Mouse (Mus musculus): Measurements from ENCODE around the gene Serpina1b. TPM values are rescaled to one million over a fixed set of nuclear protein-coding genes. Genes with fewer than 3 reads are reported as not detected.
"Not testable (repeated sequence)": the region's sequence is repeated elsewhere in the genome, so short reads cannot be mapped to it uniquely, and the experiment has no call there.

The Serpina1b gene
- polyA plus RNA-seq, 1 experiment from 2014 or later = not detected

GRCm38 (mm10) chr12:103760316-103760715, 69.9 kb downstream of the Serpina1b start:
- H3K4me3 ChIP-seq; H3K27me3 ChIP-seq (replicated peaks); H3K36me3 ChIP-seq (replicated peaks); H3K4me2 ChIP-seq; H3K4me1 ChIP-seq; H3K9me3 ChIP-seq; ATAC-seq (replicated peaks); H3K27ac ChIP-seq; H3K9ac ChIP-seq: not testable (repeated sequence)
- WGBS = 92% methylated on average over 3 of the region's 3 CpGs

GRCm38 (mm10) chr12:103745957-103746356, 84.2 kb downstream of the Serpina1b start:
- H3K4me2 ChIP-seq; H3K9ac ChIP-seq; H3K36me3 ChIP-seq (replicated peaks); ATAC-seq (replicated peaks); H3K27me3 ChIP-seq (replicated peaks); H3K4me3 ChIP-seq; H3K4me1 ChIP-seq; H3K27ac ChIP-seq; H3K9me3 ChIP-seq: not testable (repeated sequence)
- 89% methylated on average over 5 of the region's 5 CpGs for WGBS

- H3K27me3 ChIP-seq (replicated peaks); H3K36me3 ChIP-seq (replicated peaks); H3K4me2 ChIP-seq; H3K9ac ChIP-seq; H3K27ac ChIP-seq; H3K4me1 ChIP-seq; H3K4me3 ChIP-seq; ATAC-seq (replicated peaks); H3K9me3 ChIP-seq: not testable (repeated sequence)
- whole genome bisulfite sequencing = 90% methylated on average over 6 of the region's 6 CpGs
Measured at GRCm38 (mm10) chr12:103737791-103738580, 92.2 kb downstream of the Serpina1b start.

GRCm38 (mm10) chr12:103735566-103735965, 94.6 kb downstream of the Serpina1b start:
- not testable (repeated sequence) for H3K9ac ChIP-seq; H3K4me3 ChIP-seq; H3K27me3 ChIP-seq (replicated peaks); H3K9me3 ChIP-seq; H3K27ac ChIP-seq; H3K4me1 ChIP-seq; ATAC-seq (replicated peaks); H3K36me3 ChIP-seq (replicated peaks); H3K4me2 ChIP-seq
- WGBS = 87% methylated on average over 4 of the region's 4 CpGs

DNA sequence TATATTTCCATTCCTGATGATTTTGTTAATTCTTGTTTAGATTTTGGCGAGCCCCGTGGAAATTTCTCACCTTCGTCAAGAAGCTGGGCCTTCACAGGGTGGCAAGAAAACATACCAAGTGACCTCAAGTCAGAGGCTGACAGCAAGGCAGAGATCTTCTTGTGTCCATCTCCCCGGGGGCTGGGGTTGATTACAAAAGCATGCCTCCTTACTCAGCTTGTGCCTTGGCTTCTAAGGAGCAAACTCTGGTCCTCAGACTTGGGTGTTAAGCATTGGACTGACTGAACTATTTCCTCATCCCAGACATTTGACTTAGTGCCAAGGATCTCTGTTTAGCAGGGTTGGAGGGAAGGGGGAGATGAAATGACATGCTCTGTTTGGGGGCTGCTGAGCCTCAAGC, 95.1 kb downstream of the Serpina1b start:
- not testable (repeated sequence) for H3K4me2 ChIP-seq; H3K9ac ChIP-seq; H3K9me3 ChIP-seq; ATAC-seq (replicated peaks); H3K4me1 ChIP-seq; H3K27me3 ChIP-seq (replicated peaks); H3K27ac ChIP-seq; H3K36me3 ChIP-seq (replicated peaks); H3K4me3 ChIP-seq
- WGBS = 85% methylated on average over 4 of the region's 4 CpGs

GRCm38 (mm10) chr12:103711537-103711936, 118.6 kb downstream of the Serpina1b start:
- Histone ChIP-seq H3K4me1 (no peaks in the 10 kb centered on the region), H3K27me3 (replicated peaks) (no peaks in the 10 kb centered on the region), H3K27ac (no peak overlapping the region), H3K4me3 (no peak overlapping the region), H3K36me3 (replicated peaks) (no peaks in the 10 kb centered on the region), H3K9me3 (no peaks in the 10 kb centered on the region), H3K9ac (no peak overlapping the region), H3K4me2 (no peak overlapping the region)
- ATAC-seq (replicated peaks) = no peak
- WGBS = 85% methylated on average over 3 of the region's 3 CpGs

GRCm38 (mm10) chr12:103710405-103710804, 119.8 kb downstream of the Serpina1b start:
- H3K4me2 ChIP-seq = no peak overlapping the region
- no peaks in the 10 kb centered on the region for H3K27me3 ChIP-seq (replicated peaks)
- H3K36me3 ChIP-seq (replicated peaks) = no peaks in the 10 kb centered on the region
- H3K9ac ChIP-seq = no peak overlapping the region
- ATAC-seq (replicated peaks) = no peak
- H3K4me1 ChIP-seq = no peaks in the 10 kb centered on the region
- no peak overlapping the region for H3K4me3 ChIP-seq
- H3K27ac ChIP-seq = no peak overlapping the region
- no peaks in the 10 kb centered on the region for H3K9me3 ChIP-seq
- 81% methylated on average over 1 of the region's 1 CpGs for WGBS

GRCm38 (mm10) chr12:103706113-103706512, 124.1 kb downstream of the Serpina1b start:
- Histone ChIP-seq H3K27ac (no peak overlapping the region), H3K4me1 (no peaks in the 10 kb centered on the region), H3K36me3 (replicated peaks) (no peaks in the 10 kb centered on the region), H3K27me3 (replicated peaks) (no peaks in the 10 kb centered on the region), H3K4me3 (no peak overlapping the region), H3K9ac (no peak overlapping the region), H3K9me3 (no peaks in the 10 kb centered on the region), H3K4me2 (no peak overlapping the region)
- ATAC-seq (replicated peaks) = no peak
- 85% methylated on average over 4 of the region's 4 CpGs for WGBS

DNA sequence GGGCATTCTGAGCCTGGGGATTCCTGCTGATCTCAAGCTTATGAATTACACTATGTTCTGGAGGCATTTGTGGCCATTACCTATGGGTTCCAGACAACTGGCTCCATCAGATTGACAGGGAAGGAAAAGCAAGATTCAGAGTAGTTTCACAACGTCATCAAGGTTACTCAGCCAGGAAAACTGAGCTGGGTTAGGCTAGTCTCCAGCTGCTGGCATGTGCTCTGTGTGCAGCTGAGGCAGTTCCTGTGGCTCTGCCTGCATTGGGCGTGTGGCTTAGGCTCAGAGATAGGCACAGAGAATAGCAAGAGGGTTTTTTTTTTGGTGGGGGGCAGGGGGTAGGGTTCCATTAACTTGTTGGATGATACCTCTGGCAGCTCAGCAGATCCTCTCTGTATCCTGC, 124.6 kb downstream of the Serpina1b start:
- H3K9me3 ChIP-seq = no peaks in the 10 kb centered on the region
- no peak overlapping the region for H3K4me2 ChIP-seq
- no peaks in the 10 kb centered on the region for H3K4me1 ChIP-seq
- H3K36me3 ChIP-seq (replicated peaks) = no peaks in the 10 kb centered on the region
- H3K9ac ChIP-seq = no peak overlapping the region
- H3K27me3 ChIP-seq (replicated peaks) = no peaks in the 10 kb centered on the region
- no peak for ATAC-seq (replicated peaks)
- H3K4me3 ChIP-seq = no peak overlapping the region
- 69% methylated on average over 2 of the region's 2 CpGs for WGBS
- no peak overlapping the region for H3K27ac ChIP-seq

GRCm38 (mm10) chr12:103700144-103700750, 129.9 kb downstream of the Serpina1b start:
- Histone ChIP-seq H3K4me1 (no peaks in the 10 kb centered on the region), H3K27me3 (replicated peaks) (no peaks in the 10 kb centered on the region), H3K4me2 (no peak overlapping the region), H3K36me3 (replicated peaks) (no peaks in the 10 kb centered on the region), H3K9ac (no peak overlapping the region), H3K4me3 (no peak overlapping the region), H3K9me3 (no peaks in the 10 kb centered on the region), H3K27ac (no peak overlapping the region)
- 82% methylated on average over 4 of the region's 4 CpGs for WGBS
- no peak for ATAC-seq (replicated peaks)

- H3K36me3 ChIP-seq (replicated peaks) = no peaks in the 10 kb centered on the region
- H3K4me1 ChIP-seq = no peaks in the 10 kb centered on the region
- H3K4me3 ChIP-seq = no peak within 1 kb of the TSS
- 88% methylated on average over 8 of the region's 8 CpGs for WGBS
- no peak within 1 kb of the TSS for H3K4me2 ChIP-seq
- no peak within 1 kb of the TSS for H3K27ac ChIP-seq
- H3K9ac ChIP-seq = no peak within 1 kb of the TSS
- no peaks in the 10 kb centered on the region for H3K9me3 ChIP-seq
- no peaks in the 10 kb centered on the region for H3K27me3 ChIP-seq (replicated peaks)
- no peak for ATAC-seq (replicated peaks)
Measured at GRCm38 (mm10) chr12:103695429-103695828, 134.7 kb downstream of the Serpina1b start, which contains the start of gene Serpina1f. TSS of gene Serpina1f (minus strand) at chr12:103695529.

GRCm38 (mm10) chr12:103688221-103688814, 141.9 kb downstream of the Serpina1b start:
- H3K27me3 ChIP-seq (replicated peaks) = no peaks in the 10 kb centered on the region
- no peak for ATAC-seq (replicated peaks)
- no peak overlapping the region for H3K27ac ChIP-seq
- H3K9me3 ChIP-seq = no peaks in the 10 kb centered on the region
- no peaks in the 10 kb centered on the region for H3K36me3 ChIP-seq (replicated peaks)
- 72% methylated on average over 3 of the region's 3 CpGs for WGBS
- no peak overlapping the region for H3K9ac ChIP-seq
- no peak overlapping the region for H3K4me3 ChIP-seq
- H3K4me1 ChIP-seq = no peaks in the 10 kb centered on the region
- no peak overlapping the region for H3K4me2 ChIP-seq
